Mouse (Mus musculus): ENCODE results near the gene Sit1.

GRCm38 (mm10) chr4:43432832-43433231, 50.7 kb downstream of the Sit1 start:
- no peak for TF ChIP-seq GATA1 (IDR thresholded peaks at IDR 0.05; ENCODE audit: low read length)
- TF ChIP-seq TAL1 (IDR thresholded peaks at IDR 0.05; ENCODE audit: low read length): no peak

All from erythroblast, embryonic 14.5 days (primary cell).